Mouse (Mus musculus) cortical plate, adult 2 months (tissue): ENCODE data around the gene Btg3. TPM values are rescaled to one million over a fixed set of nuclear protein-coding genes. Genes with fewer than 3 reads are reported as not detected.

Experiments
- H3K27ac ChIP-seq: fragments of 200-500 bp; 2 replicates; pipeline ENCODE4 v1.5.1; 2012; ENCODE audit warnings: low read length, control low read depth, inconsistent platforms; ENCODE audit not compliant: insufficient read depth
- H3K4me1 ChIP-seq: fragments of 200-500 bp; 2 replicates; pipeline ENCODE4 v1.6.1; 2011; ENCODE audit warnings: low read length; ENCODE audit not compliant: control insufficient read depth, insufficient read depth
- H3K4me3 ChIP-seq: fragments of 200-500 bp; 2 replicates; pipeline ENCODE4 v1.5.1; 2011; ENCODE audit warnings: mild to moderate bottlenecking, low read length, control low read depth; ENCODE audit not compliant: insufficient read depth
- CTCF ChIP-seq: fragments of 200-500 bp; IDR thresholded peaks from 2 replicates; pipeline ENCODE4 v1.5.1; 2011; ENCODE audit warnings: mild to moderate bottlenecking, control low read depth, low read length; ENCODE audit not compliant: insufficient read depth; ENCODE audit errors: extremely low read depth
- POLR2A ChIP-seq: fragments of 200-500 bp; IDR thresholded peaks from 2 replicates; pipeline ENCODE4 v1.6.1; 2011; ENCODE audit warnings: mild to moderate bottlenecking, low read length, control low read depth; ENCODE audit not compliant: insufficient read depth; ENCODE audit errors: extremely low read depth
- polyA plus RNA-seq: library from polyadenylated mRNA; depleted of rRNA; stranded (reverse); fragments of >200 nt; gene quantifications from 2 replicates; pipeline ENCODE4 v1.2.3, GENCODE M21; 2012

Gene Btg3
- polyA plus RNA-seq, 1 experiment = 11.1 TPM

DNA sequence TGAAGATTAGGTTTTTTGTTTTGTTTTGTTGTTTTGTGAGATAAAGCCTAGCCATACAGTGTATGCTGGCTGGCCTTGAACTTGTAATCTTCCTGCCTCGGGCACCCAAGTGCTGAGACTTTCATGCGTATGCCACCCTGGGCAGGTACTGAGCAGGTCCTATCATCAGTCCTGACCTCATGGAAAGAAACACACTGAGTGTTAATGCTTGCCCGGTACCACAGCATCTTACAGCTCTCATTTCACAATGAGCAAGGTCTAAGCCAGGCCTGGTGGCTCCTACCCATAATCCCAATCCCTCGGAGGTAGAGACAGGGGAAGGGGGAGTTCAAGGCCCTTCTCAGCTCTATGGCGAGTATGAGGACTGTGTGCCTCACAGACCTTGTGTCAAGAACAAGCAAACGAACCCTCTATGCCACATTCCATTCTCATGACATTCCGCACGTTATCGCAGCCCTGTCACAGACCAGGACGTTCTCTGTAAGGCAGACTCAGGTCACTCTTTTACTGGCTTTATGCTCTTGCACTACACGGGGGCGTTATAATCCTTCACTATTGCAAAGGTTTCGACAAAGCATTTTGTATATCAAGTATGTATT, 29.6 kb downstream of the Btg3 start:
- Histone ChIP-seq H3K4me1 (peaks cover 5% of the 10 kb centered on the region; the same call in 1 of the 2 replicates), H3K27ac (no peak overlapping the region), H3K4me3 (no peak overlapping the region)
- TF ChIP-seq POLR2A = no peak
- no peak for TF ChIP-seq CTCF

DNA sequence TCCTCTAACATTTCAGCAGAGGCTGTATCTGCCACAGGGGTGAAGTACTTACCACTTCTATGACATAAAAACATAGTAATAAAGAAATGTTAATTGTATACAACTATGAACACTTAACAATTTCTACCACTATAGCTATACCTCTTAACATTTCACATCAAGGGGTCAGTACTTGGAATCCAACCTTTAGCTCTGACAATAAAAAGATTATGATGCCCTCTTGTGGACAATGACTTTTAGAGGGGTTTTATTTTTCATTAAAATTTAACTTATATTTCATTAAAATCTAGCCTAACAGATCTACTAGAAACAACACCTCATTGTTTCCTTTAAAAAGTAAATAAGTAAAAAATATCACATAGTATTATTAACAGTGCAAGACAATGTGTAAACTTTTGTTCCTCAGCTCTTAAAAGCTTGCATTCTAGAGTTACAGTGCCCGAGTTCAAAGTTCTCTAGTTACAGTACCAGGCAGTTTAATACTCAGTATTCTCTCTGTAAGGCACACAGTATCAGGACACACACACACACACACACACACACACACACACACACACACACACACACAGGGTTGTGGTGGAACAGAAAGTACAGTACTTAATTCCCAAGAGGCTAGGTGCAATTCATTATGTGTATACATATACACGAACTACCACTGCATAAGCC, 30.2 kb downstream of the Btg3 start:
- Histone ChIP-seq H3K4me3 (no peak overlapping the region), H3K4me1 (peaks cover 5% of the 10 kb centered on the region; the same call in 1 of the 2 replicates), H3K27ac (no peak overlapping the region)
- TF ChIP-seq CTCF (no peak), POLR2A (no peak)

DNA sequence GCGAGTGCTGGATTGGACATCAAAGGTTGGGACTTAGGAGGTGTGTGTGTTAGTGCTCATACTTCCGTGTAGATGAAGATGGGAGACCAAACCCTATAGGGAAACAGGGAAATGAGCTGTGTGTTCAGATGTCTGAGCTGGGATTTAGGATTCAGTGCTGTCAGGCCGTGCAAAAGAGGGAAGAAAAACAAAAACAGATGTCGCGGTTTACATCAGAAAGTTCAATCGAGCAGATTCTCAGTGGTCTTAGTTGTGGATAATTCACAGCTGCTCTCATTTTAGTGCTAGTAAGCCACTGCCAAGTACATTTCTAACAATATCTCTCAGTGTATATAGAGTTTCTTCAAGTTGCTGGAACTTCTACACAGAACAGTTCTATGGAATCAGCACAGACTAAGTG, 33.2 kb downstream of the Btg3 start:
- H3K4me1 ChIP-seq = peaks cover 5% of the 10 kb centered on the region; the same call in 1 of the 2 replicates
- TF ChIP-seq CTCF = no peak
- TF ChIP-seq POLR2A = no peak
- no peak overlapping the region for H3K4me3 ChIP-seq
- no peak overlapping the region for H3K27ac ChIP-seq

DNA sequence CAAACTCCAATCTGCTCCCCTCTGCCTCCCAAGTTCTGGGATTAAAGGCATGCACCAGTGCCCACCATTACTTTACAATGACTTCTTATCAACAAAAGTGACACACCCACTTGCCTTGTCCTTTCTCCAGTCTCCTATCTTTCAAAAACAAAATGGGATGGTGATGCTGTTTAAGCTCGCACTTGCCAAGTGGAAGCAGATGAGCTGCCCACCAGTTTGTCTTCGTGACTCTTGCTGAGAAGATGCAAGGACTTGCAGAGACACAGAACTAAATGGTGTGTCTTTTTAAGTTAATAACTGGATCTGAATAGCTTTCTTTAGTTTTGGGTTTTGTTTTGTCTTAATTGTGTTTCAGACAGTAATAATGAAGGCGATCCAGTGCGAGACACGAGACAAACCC, 34.2 kb downstream of the Btg3 start:
- Histone ChIP-seq H3K4me3 (no peak overlapping the region), H3K27ac (no peak overlapping the region), H3K4me1 (peaks cover 5% of the 10 kb centered on the region; the same call in 1 of the 2 replicates)
- TF ChIP-seq POLR2A = no peak
- TF ChIP-seq CTCF = no peak

DNA sequence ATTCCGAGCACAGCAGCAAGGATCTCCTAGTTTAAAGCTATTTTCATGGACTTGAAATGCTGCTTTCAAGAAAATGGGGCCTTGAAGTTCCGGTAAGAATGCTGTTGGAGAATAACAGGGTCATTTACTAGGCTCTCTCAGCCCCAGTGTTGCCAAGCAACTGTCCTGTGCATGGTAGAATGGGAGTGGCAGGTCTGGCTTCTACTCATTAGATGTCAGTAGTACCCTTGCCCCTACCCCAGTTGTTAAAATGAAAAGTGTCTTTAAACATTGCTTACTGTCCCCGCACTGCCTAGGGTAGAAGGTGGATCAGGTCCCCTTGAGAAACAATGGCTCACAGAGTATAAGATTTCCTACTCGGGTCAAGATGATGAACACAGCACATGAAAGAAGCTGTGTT, 35.6 kb downstream of the Btg3 start:
- Histone ChIP-seq H3K27ac (no peak overlapping the region), H3K4me3 (no peak overlapping the region), H3K4me1 (peaks cover 5% of the 10 kb centered on the region; the same call in 1 of the 2 replicates)
- no peak for TF ChIP-seq CTCF

DNA sequence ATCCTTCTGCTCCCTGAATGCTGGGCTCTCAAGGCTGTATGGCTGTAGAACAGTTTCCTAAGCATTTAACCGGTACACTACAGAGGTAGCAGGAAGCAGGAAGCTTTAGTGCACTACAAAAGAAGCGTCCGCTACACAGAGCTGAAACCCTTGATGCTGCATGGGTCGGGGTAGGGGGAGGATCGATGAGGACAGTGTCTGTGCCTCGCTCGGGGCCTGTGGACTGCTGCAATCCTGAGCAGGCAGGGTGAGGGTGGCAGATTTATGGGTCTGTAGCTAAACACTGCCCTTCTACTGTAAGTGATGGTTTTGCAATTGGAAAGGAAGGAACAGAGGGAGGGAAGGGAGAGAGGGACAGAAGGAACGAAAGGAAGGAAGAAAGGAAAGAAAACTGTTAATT, 39.8 kb downstream of the Btg3 start:
- Histone ChIP-seq H3K4me3 (no peak overlapping the region), H3K27ac (no peak overlapping the region), H3K4me1 (no peaks in the 10 kb centered on the region)
- TF ChIP-seq CTCF (no peak), POLR2A (no peak)

DNA sequence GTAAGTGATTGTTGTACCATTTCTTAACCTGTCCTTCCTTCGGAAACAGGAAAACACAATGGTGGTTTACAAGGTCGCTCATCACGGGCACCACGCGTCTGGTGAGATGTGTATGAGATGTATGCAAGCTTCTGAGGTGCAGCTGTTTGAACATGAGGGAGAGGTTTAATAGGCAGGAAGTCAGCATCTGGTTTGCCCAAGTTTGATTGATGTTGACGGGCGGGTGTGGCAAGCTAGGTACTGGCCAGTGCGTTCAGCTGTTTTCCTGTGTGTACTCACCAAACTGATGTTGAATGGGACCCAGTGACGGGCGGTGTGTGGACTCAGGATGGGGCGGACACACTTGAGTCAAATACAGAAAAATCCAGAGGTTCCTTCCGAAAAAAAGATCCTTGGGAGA, 49.0 kb downstream of the Btg3 start:
- TF ChIP-seq POLR2A (no peak), CTCF (no peak)
- Histone ChIP-seq H3K4me3 (no peak overlapping the region), H3K4me1 (no peaks in the 10 kb centered on the region), H3K27ac (no peak overlapping the region)

DNA sequence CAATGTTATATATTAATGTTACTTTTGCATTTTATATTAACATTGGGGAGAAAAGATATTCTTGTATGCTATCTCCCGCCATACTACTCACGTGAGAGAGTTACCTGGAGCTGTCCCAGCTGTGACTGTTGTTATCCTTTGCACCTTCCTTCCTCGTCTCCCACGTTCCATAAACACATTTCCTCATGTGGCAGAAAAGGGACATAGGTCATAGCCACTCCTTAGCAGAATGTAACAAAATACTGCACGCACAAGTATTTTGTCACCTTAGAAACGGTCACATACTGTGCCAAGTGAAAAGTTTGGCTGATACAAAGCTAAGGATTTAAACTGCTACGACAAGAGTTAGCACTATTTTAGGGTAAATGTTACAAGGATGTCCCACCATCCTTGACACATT, 49.4 kb downstream of the Btg3 start:
- H3K4me3 ChIP-seq = no peak overlapping the region

DNA sequence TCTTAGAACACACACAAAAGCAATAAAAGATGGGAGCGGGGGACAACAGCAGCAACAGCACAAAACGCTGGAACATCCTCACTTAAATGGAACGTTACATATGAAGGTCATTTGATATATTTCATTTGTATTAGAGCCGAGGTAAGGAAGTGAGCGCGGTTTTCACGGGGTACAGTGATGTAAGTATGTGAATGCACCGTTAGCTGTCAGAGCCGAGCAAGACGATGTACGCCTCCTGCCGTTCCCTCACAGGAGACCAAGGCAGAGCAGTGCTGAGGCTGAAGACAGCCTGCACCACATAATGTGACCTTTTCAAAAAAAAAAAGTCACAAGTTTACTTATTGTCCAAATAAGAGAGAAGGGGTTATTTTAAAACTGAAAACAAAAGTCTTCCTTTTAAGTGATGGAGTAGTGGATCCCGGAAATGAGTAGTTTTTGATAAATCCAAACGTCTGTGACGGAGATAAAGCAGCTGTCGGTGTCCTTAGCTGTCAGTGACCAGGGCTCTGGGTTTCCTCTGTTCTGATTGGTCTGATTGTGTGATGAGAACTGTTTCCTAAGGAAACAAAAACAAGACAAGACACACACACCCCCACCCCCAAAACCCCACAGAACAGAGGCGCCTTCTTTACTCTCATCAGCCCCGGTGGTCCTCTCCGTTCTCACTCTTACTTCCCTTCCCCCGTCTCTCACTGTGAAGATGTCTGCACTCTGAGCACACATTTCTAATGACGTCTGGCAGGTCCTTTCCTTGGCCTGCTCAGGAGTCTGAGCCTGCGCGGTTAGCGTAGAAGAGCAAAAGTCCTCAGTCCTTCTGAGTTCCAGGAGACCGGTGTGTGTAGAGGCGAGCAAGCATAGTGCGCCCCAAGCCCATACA, 50.8 kb downstream of the Btg3 start:
- no peaks in the 10 kb centered on the region; the same call in 1 of the 2 replicates for H3K4me1 ChIP-seq
- TF ChIP-seq CTCF (no peak), POLR2A (no peak)
- H3K27ac ChIP-seq = no peak overlapping the region
- H3K4me3 ChIP-seq = no peak overlapping the region

More for the DNA sequence above, 49.4 kb downstream of the Btg3 start:
- Histone ChIP-seq H3K27ac (no peak overlapping the region), H3K4me1 (no peaks in the 10 kb centered on the region; the same call in 1 of the 2 replicates)
- TF ChIP-seq POLR2A (no peak), CTCF (no peak)
